Mouse (Mus musculus): ENCODE measurements at regions not wholly inside any gene's neighbourhood (a gene's known extent, or its start where the extent isn't known, plus 50 kb on each side); places are given as distances from the start of the nearest gene placed in this dataset.

GRCm38 (mm10) chr10:92006467-92006866 is 715.8 kb downstream of the Nedd1 start:
- 75% methylated on average over 3 of the region's 3 CpGs for WGBS
- no peak overlapping the region for H3K4me2 ChIP-seq
- no peak overlapping the region for H3K9ac ChIP-seq (replicated peaks)
- no peaks in the 10 kb centered on the region for H3K36me3 ChIP-seq
- no peak overlapping the region for H3K27ac ChIP-seq
- H3K4me3 ChIP-seq (replicated peaks): no peak overlapping the region
- H3K4me1 ChIP-seq (replicated peaks): no peaks in the 10 kb centered on the region
- no peaks in the 10 kb centered on the region for H3K27me3 ChIP-seq
- ATAC-seq (ENCODE audit: insufficient number of reproducible peaks, insufficient read depth, low FRiP score, low TSS enrichment, low read depth): no peak
- H3K9me3 ChIP-seq: no peaks in the 10 kb centered on the region

- no peaks in the 10 kb centered on the region for H3K36me3 ChIP-seq
- H3K4me1 ChIP-seq (replicated peaks): no peaks in the 10 kb centered on the region
- H3K27ac ChIP-seq: no peak overlapping the region
- H3K4me2 ChIP-seq: no peak overlapping the region
- ATAC-seq (ENCODE audit: insufficient number of reproducible peaks, insufficient read depth, low FRiP score, low TSS enrichment, low read depth): no peak
- 82% methylated on average over 4 of the region's 4 CpGs for WGBS
- H3K27me3 ChIP-seq: no peaks in the 10 kb centered on the region
- no peak overlapping the region for H3K9ac ChIP-seq (replicated peaks)
- H3K4me3 ChIP-seq (replicated peaks): no peak overlapping the region
- H3K9me3 ChIP-seq: no peaks in the 10 kb centered on the region
Observed at GRCm38 (mm10) chr10:91991040-91991439, 731.2 kb downstream of the Nedd1 start.

- Histone ChIP-seq H3K9me3 (no peaks in the 10 kb centered on the region), H3K9ac (replicated peaks) (no peak overlapping the region), H3K4me3 (replicated peaks) (no peak overlapping the region), H3K27ac (0 out of 2 replicates have a peak overlapping the region, but pooled peaks have one; percentile 45), H3K36me3 (no peaks in the 10 kb centered on the region), H3K4me1 (replicated peaks) (no peaks in the 10 kb centered on the region), H3K4me2 (no peak overlapping the region), H3K27me3 (no peaks in the 10 kb centered on the region)
- 73% methylated on average over 8 of the region's 8 CpGs for WGBS
- ATAC-seq (ENCODE audit: insufficient number of reproducible peaks, insufficient read depth, low FRiP score, low TSS enrichment, low read depth): no peak
Observed at GRCm38 (mm10) chr10:91988364-91988763, 733.9 kb downstream of the Nedd1 start.

- H3K4me3 ChIP-seq (replicated peaks): no peak overlapping the region
- 88% methylated on average over 2 of the region's 2 CpGs for WGBS
- H3K4me1 ChIP-seq (replicated peaks): no peaks in the 10 kb centered on the region
- no peaks in the 10 kb centered on the region for H3K36me3 ChIP-seq
- H3K9me3 ChIP-seq: no peaks in the 10 kb centered on the region
- no peak overlapping the region for H3K9ac ChIP-seq (replicated peaks)
- no peak for ATAC-seq (ENCODE audit: insufficient number of reproducible peaks, insufficient read depth, low FRiP score, low TSS enrichment, low read depth)
- H3K27me3 ChIP-seq: no peaks in the 10 kb centered on the region
- no peak overlapping the region for H3K27ac ChIP-seq
- H3K4me2 ChIP-seq: no peak overlapping the region
Observed at GRCm38 (mm10) chr10:91979841-91980240, 742.4 kb downstream of the Nedd1 start.

GRCm38 (mm10) chr10:91971951-91972350 is 750.3 kb downstream of the Nedd1 start:
- H3K4me1 ChIP-seq (replicated peaks): no peaks in the 10 kb centered on the region
- no peak overlapping the region for H3K9ac ChIP-seq (replicated peaks)
- no peak overlapping the region for H3K4me2 ChIP-seq
- H3K36me3 ChIP-seq: no peaks in the 10 kb centered on the region
- H3K9me3 ChIP-seq: no peaks in the 10 kb centered on the region
- ATAC-seq (ENCODE audit: insufficient number of reproducible peaks, insufficient read depth, low FRiP score, low TSS enrichment, low read depth): no peak
- WGBS: 86% methylated on average over 2 of the region's 2 CpGs
- H3K4me3 ChIP-seq (replicated peaks): no peak overlapping the region
- H3K27me3 ChIP-seq: no peaks in the 10 kb centered on the region
- H3K27ac ChIP-seq: no peak overlapping the region

GRCm38 (mm10) chr10:91967570-91968310 is 754.5 kb downstream of the Nedd1 start:
- 83% methylated on average over 18 of the region's 18 CpGs for WGBS
- ATAC-seq (ENCODE audit: insufficient number of reproducible peaks, insufficient read depth, low FRiP score, low TSS enrichment, low read depth): no peak
- Histone ChIP-seq H3K4me2 (no peak overlapping the region), H3K4me3 (replicated peaks) (no peak overlapping the region), H3K9ac (replicated peaks) (no peak overlapping the region), H3K4me1 (replicated peaks) (no peaks in the 10 kb centered on the region), H3K36me3 (no peaks in the 10 kb centered on the region), H3K27me3 (no peaks in the 10 kb centered on the region), H3K9me3 (no peaks in the 10 kb centered on the region), H3K27ac (no peak overlapping the region)

- no peak overlapping the region for H3K4me2 ChIP-seq
- no peaks in the 10 kb centered on the region for H3K4me1 ChIP-seq (replicated peaks)
- ATAC-seq (ENCODE audit: insufficient number of reproducible peaks, insufficient read depth, low FRiP score, low TSS enrichment, low read depth): no peak
- 59% methylated on average over 6 of the region's 6 CpGs for WGBS
- H3K9ac ChIP-seq (replicated peaks): no peak overlapping the region
- H3K27ac ChIP-seq: no peak overlapping the region
- no peaks in the 10 kb centered on the region for H3K9me3 ChIP-seq
- H3K4me3 ChIP-seq (replicated peaks): no peak overlapping the region
- H3K27me3 ChIP-seq: no peaks in the 10 kb centered on the region
- H3K36me3 ChIP-seq: no peaks in the 10 kb centered on the region
Observed at GRCm38 (mm10) chr10:91959734-91960492, 762.3 kb downstream of the Nedd1 start.

GRCm38 (mm10) chr10:91953078-91953477 is 769.1 kb downstream of the Nedd1 start:
- WGBS: 59% methylated on average over 1 of the region's 1 CpGs
- Histone ChIP-seq H3K27me3 (no peaks in the 10 kb centered on the region), H3K9me3 (no peaks in the 10 kb centered on the region), H3K4me1 (replicated peaks) (no peaks in the 10 kb centered on the region), H3K36me3 (no peaks in the 10 kb centered on the region), H3K4me3 (replicated peaks) (no peak overlapping the region), H3K9ac (replicated peaks) (no peak overlapping the region), H3K27ac (no peak overlapping the region), H3K4me2 (no peak overlapping the region)
- no peak for ATAC-seq (ENCODE audit: insufficient number of reproducible peaks, insufficient read depth, low FRiP score, low TSS enrichment, low read depth)

- no peak overlapping the region for H3K4me2 ChIP-seq
- no peaks in the 10 kb centered on the region for H3K4me1 ChIP-seq (replicated peaks)
- ATAC-seq (ENCODE audit: insufficient number of reproducible peaks, insufficient read depth, low FRiP score, low TSS enrichment, low read depth): no peak
- no peaks in the 10 kb centered on the region for H3K27me3 ChIP-seq
- no peak overlapping the region for H3K4me3 ChIP-seq (replicated peaks)
- 43% methylated on average over 3 of the region's 3 CpGs for whole genome bisulfite sequencing
- no peak overlapping the region for H3K9ac ChIP-seq (replicated peaks)
- no peak overlapping the region for H3K27ac ChIP-seq
- H3K9me3 ChIP-seq: no peaks in the 10 kb centered on the region
- H3K36me3 ChIP-seq: no peaks in the 10 kb centered on the region
Observed at GRCm38 (mm10) chr10:91923626-91924025, 742.5 kb upstream of the Tmpo start.

- Histone ChIP-seq H3K27me3 (no peaks in the 10 kb centered on the region), H3K4me3 (replicated peaks) (no peak overlapping the region), H3K9me3 (no peaks in the 10 kb centered on the region), H3K4me2 (no peak overlapping the region), H3K27ac (no peak overlapping the region), H3K36me3 (no peaks in the 10 kb centered on the region), H3K9ac (replicated peaks) (no peak overlapping the region), H3K4me1 (replicated peaks) (no peaks in the 10 kb centered on the region)
- 87% methylated on average over 6 of the region's 6 CpGs for WGBS
- no peak for ATAC-seq (ENCODE audit: insufficient number of reproducible peaks, insufficient read depth, low FRiP score, low TSS enrichment, low read depth)
Observed at GRCm38 (mm10) chr10:91889864-91890263, 708.7 kb upstream of the Tmpo start.

GRCm38 (mm10) chr10:91888537-91888936 is 707.4 kb upstream of the Tmpo start:
- Histone ChIP-seq H3K36me3 (no peaks in the 10 kb centered on the region), H3K27ac (no peak overlapping the region), H3K4me1 (replicated peaks) (no peaks in the 10 kb centered on the region), H3K4me3 (replicated peaks) (no peak overlapping the region), H3K9me3 (no peaks in the 10 kb centered on the region), H3K9ac (replicated peaks) (no peak overlapping the region), H3K27me3 (no peaks in the 10 kb centered on the region), H3K4me2 (no peak overlapping the region)
- no peak for ATAC-seq (ENCODE audit: insufficient number of reproducible peaks, insufficient read depth, low FRiP score, low TSS enrichment, low read depth)
- 85% methylated on average over 4 of the region's 4 CpGs for whole genome bisulfite sequencing

Measured in limb, embryonic 12.5 days (tissue).